Comparison of ENCODE assay signal across 11 mouse cellular contexts in genomic region chr4:128678564-128679217, GRCm38 (mm10). TPM values are rescaled to one million over a fixed set of nuclear protein-coding genes. Genes with fewer than 3 reads are reported as not detected.
DNase-seq lines count a peak whose midpoint lies in the region; ATAC-seq lines count a peak whose summit lies in the region.
"Had no signal": no experiment of that assay in that cellular context is flagged by ENCODE, and none has a peak within 500 bp of the region (broad histone marks: within the 10 kb centered on the region; RNA-seq: fewer than 3 reads in every experiment).

No protein-coding gene starts in this region.

- peak; percentile 31 for DNase-seq in NIH3T3 (ENCODE audit: low read depth)
- DNase-seq in forebrain, embryonic 11.5 days (ENCODE audit: low spot score) = peak; percentile 53
- DNase-seq in limb, embryonic 11.5 days (ENCODE audit: low spot score) = no peak
- no peak for DNase-seq in gastrocnemius, adult 18-20 months (ENCODE audit: low spot score)
- no peak for DNase-seq in gastrocnemius, postnatal 36 days
- DNase-seq in c-Kit-positive CD71-positive TER-119-positive erythroid progenitor cells, embryonic 14.5 days (ENCODE audit: low spot score) = no peak
- DNase-seq in urinary bladder, postnatal 10 days (ENCODE audit: low spot score) = no peak
- DNase-seq: kidney, adult 2 months had no signal

- ATAC-seq in forebrain, embryonic 11.5 days (replicated peaks; ENCODE audit: low FRiP score) = peak; percentile 44; the same call in 1 of the 2 replicates
- no peak for ATAC-seq in limb, embryonic 11.5 days (ENCODE audit: insufficient number of reproducible peaks, low FRiP score, low TSS enrichment, low read depth)
- peak; percentile 77 for ATAC-seq in midbrain, embryonic 16.5 days

- H3K36me3 ChIP-seq in forebrain, embryonic 11.5 days (ENCODE audit: control insufficient read depth, insufficient read depth, low read length) = no peaks in the 10 kb centered on the region
- no peaks in the 10 kb centered on the region for H3K36me3 ChIP-seq in limb, embryonic 11.5 days (ENCODE audit: control insufficient read depth, insufficient read depth, low read length)
- H3K36me3 ChIP-seq in midbrain, embryonic 16.5 days (ENCODE audit: control insufficient read depth, insufficient read depth, low read length) = no peaks in the 10 kb centered on the region
- H3K36me3 ChIP-seq: heart, embryonic 13.5 days had no signal

- no peaks in the 10 kb centered on the region for H3K27me3 ChIP-seq in forebrain, embryonic 11.5 days (ENCODE audit: control insufficient read depth, insufficient read depth, low read length)
- no peaks in the 10 kb centered on the region for H3K27me3 ChIP-seq in limb, embryonic 11.5 days (ENCODE audit: control insufficient read depth, insufficient read depth, low read length)
- H3K27me3 ChIP-seq in midbrain, embryonic 16.5 days (ENCODE audit: control insufficient read depth, insufficient read depth, low read depth, low read length) = no peaks in the 10 kb centered on the region
- H3K27me3 ChIP-seq: megakaryocyte, embryonic 14.5 days had no signal

- no peak overlapping the region; the same call in none of the 2 replicates for H3K9ac ChIP-seq in forebrain, embryonic 11.5 days (ENCODE audit: low read length)
- H3K9ac ChIP-seq in limb, embryonic 11.5 days (ENCODE audit: low read length) = 0 out of 2 replicates have a peak overlapping the region, but pooled peaks have one; percentile 17
- peak overlapping the region; percentile 58 for H3K9ac ChIP-seq in midbrain, embryonic 16.5 days (ENCODE audit: low read depth, low read length)
- H3K9ac ChIP-seq: heart, embryonic 13.5 days had no signal

- WGBS in forebrain, embryonic 11.5 days = 49% methylated on average over 13 of the region's 13 CpGs
- 56% methylated on average over 13 of the region's 13 CpGs for WGBS in limb, embryonic 11.5 days
- 17% methylated on average over 13 of the region's 13 CpGs for WGBS in midbrain, embryonic 16.5 days

- no peak overlapping the region for H3K4me2 ChIP-seq in forebrain, embryonic 11.5 days (ENCODE audit: low read depth, low read length, severe bottlenecking)
- H3K4me2 ChIP-seq in limb, embryonic 11.5 days (ENCODE audit: low read depth, severe bottlenecking) = no peak overlapping the region
- H3K4me2 ChIP-seq in midbrain, embryonic 16.5 days (ENCODE audit: low read length) = peak overlapping the region; percentile 51
- H3K4me2 ChIP-seq: heart, embryonic 13.5 days had no signal

- H3K27ac ChIP-seq in forebrain, embryonic 11.5 days (ENCODE audit: low read depth, low read length) = no peak overlapping the region; the same call in 1 of the 2 replicates
- H3K27ac ChIP-seq in limb, embryonic 11.5 days (replicated peaks; ENCODE audit: low read depth, low read length) = no peak overlapping the region; the same call in 1 of the 2 replicates
- H3K27ac ChIP-seq in midbrain, embryonic 16.5 days (ENCODE audit: low read length) = peak overlapping the region; percentile 77
- H3K27ac ChIP-seq: heart, embryonic 13.5 days had no signal

- H3K9me3 ChIP-seq in forebrain, embryonic 11.5 days (ENCODE audit: control insufficient read depth, low read length) = no peaks in the 10 kb centered on the region
- no peaks in the 10 kb centered on the region for H3K9me3 ChIP-seq in limb, embryonic 11.5 days (ENCODE audit: control insufficient read depth, low read length)
- H3K9me3 ChIP-seq in midbrain, embryonic 16.5 days (replicated peaks; ENCODE audit: control insufficient read depth, low read length, poor library complexity, severe bottlenecking) = no peaks in the 10 kb centered on the region
- H3K9me3 ChIP-seq: heart, embryonic 13.5 days; megakaryocyte, embryonic 14.5 days had no signal

- intact Hi-C loops in gastrocnemius, postnatal 36 days (cut with DNase I) = no loop called here

- H3K4me3 ChIP-seq in forebrain, embryonic 11.5 days (ENCODE audit: low read depth, low read length) = no peak overlapping the region
- H3K4me3 ChIP-seq in limb, embryonic 11.5 days (ENCODE audit: low read depth, low read length) = no peak overlapping the region
- peak overlapping the region; percentile 22 for H3K4me3 ChIP-seq in midbrain, embryonic 16.5 days (ENCODE audit: low read depth, low read length)
- H3K4me3 ChIP-seq: heart, embryonic 13.5 days; megakaryocyte, embryonic 14.5 days had no signal

- peaks cover 5% of the 10 kb centered on the region; the same call in 1 of the 2 replicates for H3K4me1 ChIP-seq in forebrain, embryonic 11.5 days (replicated peaks; ENCODE audit: control insufficient read depth, insufficient read depth, low read length)
- peaks cover 15% of the 10 kb centered on the region for H3K4me1 ChIP-seq in limb, embryonic 11.5 days (ENCODE audit: control insufficient read depth, insufficient read depth, low read length)
- peaks cover 18% of the 10 kb centered on the region for H3K4me1 ChIP-seq in midbrain, embryonic 16.5 days (ENCODE audit: control insufficient read depth, insufficient read depth, low read length)

RNA-seq across cellular contexts. Expression of gene Phc2, which starts 24.2 kb away (rescaled TPM):
- polyA plus RNA-seq in forebrain, embryonic 11.5 days (2014; fragmentation: Nextera tagmentation; extraction: Ambion mirVana) = 133 and 144 TPM in 2 replicates
- 63.2 and 70.6 TPM in 2 replicates for polyA plus RNA-seq in limb, embryonic 11.5 days (2014; fragmentation: Nextera tagmentation; extraction: Ambion mirVana)
- polyA plus RNA-seq in midbrain, embryonic 16.5 days (2015; fragmentation: Nextera tagmentation; extraction: Ambion mirVana) = 19.5 and 22.6 TPM in 2 replicates
- 10 to 100 TPM; 17.6 to 22.9 TPM for total RNA-seq in gastrocnemius, adult 18-20 months (2021)
- 10 to 100 TPM; 15.5 to 17.8 TPM for total RNA-seq in gastrocnemius, postnatal 36 days (2021)

Comparison
In these comparisons a context has a peak if more than half of its experiments do, and no peak if none do; other contexts are left out.
1. DNase-seq: peak in NIH3T3 (single experiment) and forebrain, embryonic 11.5 days (single experiment); none in limb, embryonic 11.5 days (single experiment), gastrocnemius, adult 18-20 months (single experiment), gastrocnemius, postnatal 36 days (0 of 2), c-Kit-positive CD71-positive TER-119-positive erythroid progenitor cells, embryonic 14.5 days (single experiment) and urinary bladder, postnatal 10 days (single experiment).